8 mouse cellular contexts compared by ENCODE assay signal in the genomic region with DNA sequence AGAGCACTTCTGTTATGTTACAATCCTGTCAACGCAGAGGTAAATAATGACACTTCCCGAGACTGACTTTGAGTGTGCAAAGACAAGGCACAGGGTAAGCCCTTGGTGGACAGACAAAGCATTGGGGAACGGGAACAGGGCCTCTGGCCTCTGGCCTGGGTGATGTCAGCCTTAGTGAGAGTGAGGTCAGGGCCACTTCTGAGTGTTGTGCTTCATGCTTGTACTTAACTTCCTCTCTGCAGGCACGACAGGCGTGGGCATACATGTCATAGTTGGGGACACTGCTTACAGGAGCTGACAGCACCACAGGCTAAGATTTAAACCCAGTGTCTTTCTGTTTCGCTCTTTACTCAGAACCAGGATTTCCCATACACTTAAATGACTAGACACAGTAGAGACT. TPM values are rescaled to one million over a fixed set of nuclear protein-coding genes. Genes with fewer than 3 reads are reported as not detected.
DNase-seq lines count a peak whose midpoint lies in the region; ATAC-seq and TF ChIP-seq lines count a peak whose summit lies in the region.

No protein-coding gene starts in this region.

- H3K4me2 ChIP-seq in stomach, embryonic 15.5 days: peak overlapping the region; percentile 6; the same call in 1 of the 2 replicates

- no peak for DNase-seq in gastrocnemius, adult 2 months
- DNase-seq in gastrocnemius, postnatal 14 days: no peak
- DNase-seq in hindbrain, embryonic 10.5 days (ENCODE audit: low spot score): no peak
- DNase-seq in lung, postnatal 14 days: peak; percentile 55
- no peak for DNase-seq in left cerebral cortex, postnatal 14 days (ENCODE audit: low spot score in 2 of 2)
- DNase-seq in MN1 (ENCODE audit: low spot score): no peak

- H3K36me3 ChIP-seq in hindbrain, embryonic 10.5 days: peaks cover 72% of the 10 kb centered on the region
- no peaks in the 10 kb centered on the region for H3K36me3 ChIP-seq in stomach, embryonic 15.5 days

- peaks cover 44% of the 10 kb centered on the region for H3K4me1 ChIP-seq in brown adipose tissue, adult 24 weeks (ENCODE audit: control insufficient read depth, insufficient read depth, insufficient read length, low read length)
- H3K4me1 ChIP-seq in hindbrain, embryonic 10.5 days (replicated peaks): peaks cover 98% of the 10 kb centered on the region
- H3K4me1 ChIP-seq in stomach, embryonic 15.5 days: peaks cover 77% of the 10 kb centered on the region

- no peak for ATAC-seq in stomach, embryonic 15.5 days (ENCODE audit: insufficient read depth, low FRiP score, low read depth)

- 44% methylated on average over 6 of the region's 6 CpGs for WGBS in hindbrain, embryonic 10.5 days
- 34% methylated on average over 6 of the region's 6 CpGs for WGBS in stomach, embryonic 15.5 days

- peak overlapping the region; percentile 70 for H3K27ac ChIP-seq in gastrocnemius, adult 2 months
- peak overlapping the region; percentile 66 for H3K27ac ChIP-seq in brown adipose tissue, adult 24 weeks (replicated peaks; ENCODE audit: low read depth, low read length)
- peak overlapping the region; percentile 30 for H3K27ac ChIP-seq in hindbrain, embryonic 10.5 days
- peak overlapping the region; percentile 63 for H3K27ac ChIP-seq in stomach, embryonic 15.5 days

- no peaks in the 10 kb centered on the region for H3K27me3 ChIP-seq in hindbrain, embryonic 10.5 days (ENCODE audit: insufficient read depth, poor library complexity, severe bottlenecking)
- H3K27me3 ChIP-seq in stomach, embryonic 15.5 days (replicated peaks): no peaks in the 10 kb centered on the region

- H3K9me3 ChIP-seq in hindbrain, embryonic 10.5 days: no peaks in the 10 kb centered on the region
- no peaks in the 10 kb centered on the region for H3K9me3 ChIP-seq in stomach, embryonic 15.5 days

- no peak for TF ChIP-seq CTCF in gastrocnemius, adult 2 months (IDR thresholded peaks at IDR 0.05)

- H3K9ac ChIP-seq in stomach, embryonic 15.5 days: no peak overlapping the region

- intact Hi-C loops in gastrocnemius, adult 2 months (cut with DNase I): no loop called here
- intact Hi-C loops in gastrocnemius, postnatal 14 days (cut with DNase I; ENCODE audit: low total_unique reads): no loop called here
- intact Hi-C loops in left cerebral cortex, postnatal 14 days (cut with DNase I): no loop called here

- H3K4me3 ChIP-seq in gastrocnemius, adult 2 months: peak overlapping the region; percentile 48
- no peak overlapping the region for H3K4me3 ChIP-seq in brown adipose tissue, adult 24 weeks (ENCODE audit: insufficient read depth, low read depth, low read length)
- peak overlapping the region; percentile 23 for H3K4me3 ChIP-seq in hindbrain, embryonic 10.5 days
- no peak overlapping the region for H3K4me3 ChIP-seq in stomach, embryonic 15.5 days (replicated peaks)

RNA-seq across cellular contexts. Expression of a gene that starts 21.7 kb away (rescaled TPM):
- under 1 TPM; 0.10 to 0.14 TPM for total RNA-seq in gastrocnemius, adult 2 months (2021)
- total RNA-seq in gastrocnemius, postnatal 14 days (2021): under 1 TPM; 0.06 to 0.18 TPM
- polyA plus RNA-seq in brown adipose tissue, adult 24 weeks (2012; ENCODE audit: insufficient read depth, insufficient read length, missing spikeins): not detected in 2 replicates
- polyA plus RNA-seq in hindbrain, embryonic 10.5 days (2016; fragmentation: Nextera tagmentation; extraction: Ambion mirVana): 0.18 and 0.26 TPM in 2 replicates
- polyA plus RNA-seq in stomach, embryonic 15.5 days (2015; fragmentation: Nextera tagmentation; extraction: Ambion mirVana): 0.09 and 0.14 TPM in 2 replicates
- total RNA-seq in left cerebral cortex, postnatal 14 days (2021): under 1 TPM; 0.42 to 0.75 TPM

Comparison
In these comparisons a context has a peak if more than half of its experiments do, and no peak if none do; other contexts are left out.
1. H3K4me3 ChIP-seq: peak in gastrocnemius, adult 2 months (single experiment) and hindbrain, embryonic 10.5 days (single experiment); none in brown adipose tissue, adult 24 weeks (single experiment) and stomach, embryonic 15.5 days (single experiment).
2. Peak in every context shown above with its lines, with median percentiles within 50 percentile points of each other: H3K27ac ChIP-seq.